Mouse (Mus musculus): ENCODE measurements at regions not wholly inside any gene's neighbourhood (a gene's known extent, or its start where the extent isn't known, plus 50 kb on each side); places are given as distances from the start of the nearest gene placed in this dataset.

DNA sequence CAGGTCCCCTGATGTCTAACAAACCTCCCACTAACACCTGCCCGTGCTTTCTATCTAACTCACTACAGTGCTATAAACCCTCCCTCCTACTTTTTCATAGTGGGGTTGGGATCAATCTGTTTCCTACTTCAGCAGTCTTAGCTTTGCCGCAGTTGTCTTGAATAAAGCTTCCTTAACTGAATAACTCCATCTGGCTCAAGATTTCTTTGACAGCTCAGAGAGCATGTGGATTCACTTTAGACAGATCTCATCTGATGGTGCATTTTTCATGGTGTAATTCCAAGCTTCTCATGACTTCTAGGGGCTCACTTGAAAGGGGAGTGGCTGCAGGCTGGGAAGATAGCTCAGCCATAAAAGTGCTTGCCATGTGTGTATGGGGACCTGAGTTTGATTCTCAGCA, 313.2 kb upstream of the Dpyd start:
- ATAC-seq (ENCODE audit: low FRiP score, low read depth) (no peak; the same call in 1 of the 2 replicates), DNase-seq (ENCODE audit: low spot score) (peak; percentile 11)
- Histone ChIP-seq H3K4me3 (replicated peaks; ENCODE audit: low read length) (no peak overlapping the region), H3K27ac (replicated peaks; ENCODE audit: low read depth, low read length) (no peak overlapping the region), H3K36me3 (ENCODE audit: control insufficient read depth, insufficient read depth, low read length) (no peaks in the 10 kb centered on the region), H3K9ac (ENCODE audit: low read depth, low read length, severe bottlenecking) (no peak overlapping the region), H3K27me3 (ENCODE audit: control insufficient read depth, insufficient read depth, low read length) (no peaks in the 10 kb centered on the region), H3K9me3 (ENCODE audit: control insufficient read depth, low read length) (no peaks in the 10 kb centered on the region), H3K4me2 (replicated peaks; ENCODE audit: low read depth, low read length, severe bottlenecking) (no peak overlapping the region), H3K4me1 (ENCODE audit: control insufficient read depth, insufficient read depth, low read length) (no peaks in the 10 kb centered on the region)
- no peak for TF ChIP-seq POLR2A (IDR thresholded peaks at IDR 0.05; ENCODE audit: borderline replicate concordance, extremely low read depth, insufficient read depth, insufficient read length)
- 59% methylated on average over 2 of the region's 2 CpGs for WGBS

DNA sequence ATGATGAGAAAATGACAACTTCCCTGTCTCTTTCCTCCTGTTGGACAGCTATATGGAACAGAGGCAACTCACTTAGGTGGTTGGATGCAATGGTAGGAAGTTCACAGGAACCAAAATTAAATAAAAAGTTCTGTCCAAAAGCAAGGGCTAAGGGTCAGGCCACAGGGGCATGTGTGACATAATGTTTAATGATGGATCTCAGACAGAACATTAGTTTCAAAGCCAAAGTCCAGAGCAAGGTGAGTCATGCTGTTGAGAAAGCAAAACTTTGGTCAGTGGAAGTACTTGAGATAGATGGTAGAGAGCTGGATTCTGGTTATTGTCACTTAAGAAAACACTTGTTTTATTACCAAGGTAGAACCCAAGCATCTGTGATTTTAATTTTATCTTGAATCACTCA, 286.0 kb upstream of the Dpyd start:
- Histone ChIP-seq H3K4me1 (ENCODE audit: control insufficient read depth, insufficient read depth, low read length) (no peaks in the 10 kb centered on the region), H3K27me3 (ENCODE audit: control insufficient read depth, insufficient read depth, low read length) (no peaks in the 10 kb centered on the region), H3K4me3 (replicated peaks; ENCODE audit: low read length) (no peak overlapping the region), H3K9me3 (ENCODE audit: control insufficient read depth, low read length) (no peaks in the 10 kb centered on the region), H3K36me3 (ENCODE audit: control insufficient read depth, insufficient read depth, low read length) (no peaks in the 10 kb centered on the region), H3K4me2 (replicated peaks; ENCODE audit: low read depth, low read length, severe bottlenecking) (no peak overlapping the region), H3K27ac (replicated peaks; ENCODE audit: low read depth, low read length) (no peak overlapping the region), H3K9ac (ENCODE audit: low read depth, low read length, severe bottlenecking) (no peak overlapping the region)
- no peak for TF ChIP-seq POLR2A (IDR thresholded peaks at IDR 0.05; ENCODE audit: borderline replicate concordance, extremely low read depth, insufficient read depth, insufficient read length)
- DNase-seq (ENCODE audit: low spot score) = no peak
- ATAC-seq (ENCODE audit: low FRiP score, low read depth) = no peak

DNA sequence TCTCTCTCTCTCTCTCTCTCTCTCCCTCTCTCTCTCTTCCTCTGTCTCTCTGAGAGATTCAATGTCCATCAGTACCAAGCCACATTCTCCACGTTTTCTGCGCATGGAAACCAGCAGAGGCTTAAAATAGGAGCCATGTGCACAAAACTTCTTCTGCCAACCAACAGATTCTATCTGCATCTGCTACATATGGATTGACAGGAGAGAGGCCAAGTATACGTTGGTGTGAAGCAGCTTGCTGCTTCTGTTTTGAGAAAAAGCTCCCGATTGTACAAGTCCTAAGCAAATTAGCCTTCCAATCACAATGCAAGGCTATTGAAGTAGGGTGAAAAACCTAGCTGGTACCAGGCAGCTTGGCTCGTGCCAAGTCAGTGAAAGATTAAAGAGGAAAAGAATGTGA, 283.7 kb upstream of the Dpyd start:
- Histone ChIP-seq H3K4me2 (replicated peaks; ENCODE audit: low read depth, low read length, severe bottlenecking) (no peak overlapping the region), H3K4me3 (replicated peaks; ENCODE audit: low read length) (no peak overlapping the region), H3K36me3 (ENCODE audit: control insufficient read depth, insufficient read depth, low read length) (no peaks in the 10 kb centered on the region), H3K27me3 (ENCODE audit: control insufficient read depth, insufficient read depth, low read length) (no peaks in the 10 kb centered on the region), H3K9ac (ENCODE audit: low read depth, low read length, severe bottlenecking) (no peak overlapping the region), H3K27ac (replicated peaks; ENCODE audit: low read depth, low read length) (no peak overlapping the region), H3K4me1 (ENCODE audit: control insufficient read depth, insufficient read depth, low read length) (no peaks in the 10 kb centered on the region), H3K9me3 (ENCODE audit: control insufficient read depth, low read length) (no peaks in the 10 kb centered on the region)
- no peak for ATAC-seq (ENCODE audit: low FRiP score, low read depth)
- no peak for TF ChIP-seq POLR2A (IDR thresholded peaks at IDR 0.05; ENCODE audit: borderline replicate concordance, extremely low read depth, insufficient read depth, insufficient read length)
- no peak for DNase-seq (ENCODE audit: low spot score)
- 82% methylated on average over 5 of the region's 5 CpGs for WGBS

DNA sequence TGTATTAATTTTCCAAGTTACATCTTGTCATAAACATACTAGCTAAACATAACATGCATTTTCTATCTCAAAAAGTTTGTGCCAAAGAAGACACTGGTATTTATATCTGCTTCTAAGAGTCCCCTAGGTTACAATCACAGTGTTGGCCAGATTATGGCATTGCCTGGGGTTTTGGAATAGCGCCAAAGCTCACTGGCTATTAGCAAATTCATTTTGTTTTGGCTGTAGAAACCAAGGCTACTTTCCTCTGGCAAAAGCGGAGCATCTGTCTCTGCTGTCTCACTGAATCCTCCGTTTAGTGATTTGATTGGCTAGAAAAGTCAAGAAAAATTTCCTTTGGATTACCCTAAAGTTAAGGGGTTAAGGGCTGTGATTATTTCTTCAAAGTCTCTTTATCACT, 275.0 kb upstream of the Dpyd start:
- Histone ChIP-seq H3K36me3 (ENCODE audit: control insufficient read depth, insufficient read depth, low read length) (no peaks in the 10 kb centered on the region), H3K4me3 (replicated peaks; ENCODE audit: low read length) (no peak overlapping the region), H3K9me3 (ENCODE audit: control insufficient read depth, low read length) (no peaks in the 10 kb centered on the region), H3K27me3 (ENCODE audit: control insufficient read depth, insufficient read depth, low read length) (no peaks in the 10 kb centered on the region), H3K9ac (ENCODE audit: low read depth, low read length, severe bottlenecking) (no peak overlapping the region), H3K4me2 (replicated peaks; ENCODE audit: low read depth, low read length, severe bottlenecking) (no peak overlapping the region), H3K27ac (replicated peaks; ENCODE audit: low read depth, low read length) (no peak overlapping the region), H3K4me1 (ENCODE audit: control insufficient read depth, insufficient read depth, low read length) (no peaks in the 10 kb centered on the region)
- no peak for TF ChIP-seq POLR2A (IDR thresholded peaks at IDR 0.05; ENCODE audit: borderline replicate concordance, extremely low read depth, insufficient read depth, insufficient read length)
- 62% methylated on average over 3 of the region's 3 CpGs for WGBS
- no peak for ATAC-seq (ENCODE audit: low FRiP score, low read depth)
- no peak for DNase-seq (ENCODE audit: low spot score)

DNA sequence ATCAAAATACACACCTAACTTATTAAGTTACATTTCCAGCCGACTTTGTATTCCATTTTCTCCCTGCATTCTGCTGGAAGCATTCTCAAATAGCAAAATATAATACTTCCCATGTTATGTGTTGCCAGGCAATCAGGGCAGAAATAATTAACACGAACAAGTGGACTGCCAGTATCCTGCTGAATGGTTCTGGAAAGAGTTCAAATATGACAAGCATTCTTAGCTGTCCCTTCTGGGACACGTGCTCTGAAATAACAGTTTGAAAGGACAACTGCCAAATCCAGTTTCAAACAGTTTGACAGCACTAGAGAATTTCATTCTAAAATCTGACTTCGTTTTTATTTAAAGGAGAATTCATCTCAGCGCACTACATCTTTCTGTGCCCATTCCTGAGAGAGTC, 236.8 kb upstream of the Dpyd start:
- Histone ChIP-seq H3K9me3 (ENCODE audit: control insufficient read depth, low read length) (no peaks in the 10 kb centered on the region), H3K4me3 (replicated peaks; ENCODE audit: low read length) (no peak overlapping the region), H3K4me1 (ENCODE audit: control insufficient read depth, insufficient read depth, low read length) (no peaks in the 10 kb centered on the region), H3K27me3 (ENCODE audit: control insufficient read depth, insufficient read depth, low read length) (no peaks in the 10 kb centered on the region), H3K4me2 (replicated peaks; ENCODE audit: low read depth, low read length, severe bottlenecking) (no peak overlapping the region), H3K36me3 (ENCODE audit: control insufficient read depth, insufficient read depth, low read length) (no peaks in the 10 kb centered on the region), H3K9ac (ENCODE audit: low read depth, low read length, severe bottlenecking) (no peak overlapping the region), H3K27ac (replicated peaks; ENCODE audit: low read depth, low read length) (no peak overlapping the region)
- ATAC-seq (ENCODE audit: low FRiP score, low read depth) (no peak), DNase-seq (ENCODE audit: low spot score) (no peak)
- WGBS = 64% methylated on average over 5 of the region's 5 CpGs
- no peak for TF ChIP-seq POLR2A (IDR thresholded peaks at IDR 0.05; ENCODE audit: borderline replicate concordance, extremely low read depth, insufficient read depth, insufficient read length)

DNA sequence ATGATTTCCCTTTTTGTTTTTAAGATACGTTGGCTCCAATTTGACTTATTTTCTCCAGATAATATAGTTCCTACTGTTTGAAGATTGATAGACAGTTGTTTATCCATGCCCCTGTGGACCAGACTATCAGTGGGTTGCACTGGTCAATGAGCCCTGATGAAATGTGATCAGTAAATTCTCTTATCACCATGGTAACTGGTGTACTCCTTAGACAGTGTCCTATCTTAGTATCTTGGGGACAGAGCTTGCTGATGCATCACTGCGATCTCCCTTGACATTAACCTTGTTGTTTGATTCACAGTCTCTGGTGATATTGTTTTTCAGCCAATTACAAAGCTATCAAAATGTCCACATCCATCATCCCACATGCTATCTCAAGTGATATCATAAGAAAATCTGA, 233.7 kb upstream of the Dpyd start:
- Histone ChIP-seq H3K27me3 (ENCODE audit: control insufficient read depth, insufficient read depth, low read length) (no peaks in the 10 kb centered on the region), H3K9ac (ENCODE audit: low read depth, low read length, severe bottlenecking) (no peak overlapping the region), H3K4me3 (replicated peaks; ENCODE audit: low read length) (no peak overlapping the region), H3K9me3 (ENCODE audit: control insufficient read depth, low read length) (no peaks in the 10 kb centered on the region), H3K27ac (replicated peaks; ENCODE audit: low read depth, low read length) (no peak overlapping the region), H3K4me2 (replicated peaks; ENCODE audit: low read depth, low read length, severe bottlenecking) (no peak overlapping the region), H3K36me3 (ENCODE audit: control insufficient read depth, insufficient read depth, low read length) (no peaks in the 10 kb centered on the region), H3K4me1 (ENCODE audit: control insufficient read depth, insufficient read depth, low read length) (no peaks in the 10 kb centered on the region)
- WGBS = 92% methylated on average over 2 of the region's 2 CpGs
- ATAC-seq (ENCODE audit: low FRiP score, low read depth) (no peak), DNase-seq (ENCODE audit: low spot score) (no peak)
- no peak for TF ChIP-seq POLR2A (IDR thresholded peaks at IDR 0.05; ENCODE audit: borderline replicate concordance, extremely low read depth, insufficient read depth, insufficient read length)

Measured in limb, embryonic 14.5 days (tissue).